Mouse (Mus musculus) ES-E14 (cell line): ENCODE results near the gene Itga1.

Experiments used
- CHD2 ChIP-seq: IDR thresholded peaks from 2 replicates; pipeline ENCODE4 v1.6.1; 2014; ENCODE audit warnings: mild to moderate bottlenecking, low read depth, low read length, inconsistent platforms
- HCFC1 ChIP-seq: IDR thresholded peaks from 2 replicates; pipeline ENCODE4 v1.6.1; 2012; ENCODE audit warnings: low read length, inconsistent platforms, borderline replicate concordance; ENCODE audit not compliant: insufficient read depth
- MAFK ChIP-seq: IDR thresholded peaks from 2 replicates; pipeline ENCODE4 v1.6.1; 2014; ENCODE audit warnings: mild to moderate bottlenecking, low read depth, low read length, inconsistent platforms; ENCODE audit not compliant: insufficient read depth
- ZC3H11A ChIP-seq: IDR thresholded peaks from 2 replicates; pipeline ENCODE4 v1.6.1; 2012; ENCODE audit warnings: low read depth, mild to moderate bottlenecking, inconsistent platforms, low read length, borderline replicate concordance
- ZNF384 ChIP-seq: IDR thresholded peaks from 2 replicates; pipeline ENCODE4 v1.6.1; 2012; ENCODE audit warnings: low read depth, low read length, inconsistent platforms

GRCm38 (mm10) chr13:114954516-114954915 is 147.2 kb downstream of the Itga1 start:
- TF ChIP-seq CHD2 (no peak), ZC3H11A (no peak), MAFK (no peak), ZNF384 (no peak), HCFC1 (no peak)
